Mouse (Mus musculus) midbrain, embryonic 12.5 days (tissue): ENCODE results near the gene Abtb2. TPM values are rescaled to one million over a fixed set of nuclear protein-coding genes. Genes with fewer than 3 reads are reported as not detected.
A peak's percentile ranks its signal among the peaks of the same experiment; 100 is the strongest.

ENCODE experiments used
- ATAC-seq: fragments of 200-750 bp; cut with Nextera tagmentation; 2 replicates; pipeline ENCODE4 v1.8.0; 2017; ENCODE audit warnings: low read depth, moderate TSS enrichment, moderate library complexity; ENCODE audit not compliant: low FRiP score
- H3K27ac ChIP-seq: fragments of 300-500 bp; sonication (generic); replicated peaks from 2 replicates; pipeline ENCODE4 v1.5.1; 2016; ENCODE audit warnings: mild to moderate bottlenecking
- H3K27me3 ChIP-seq: fragments of 300-500 bp; sonication (generic); 2 replicates; pipeline ENCODE4 v1.6.1; 2016; ENCODE audit warnings: mild to moderate bottlenecking
- H3K36me3 ChIP-seq: fragments of 300-500 bp; sonication (generic); 2 replicates; pipeline ENCODE4 v1.6.1; 2016
- H3K4me1 ChIP-seq: fragments of 300-500 bp; sonication (generic); 2 replicates; pipeline ENCODE4 v1.6.1; 2016
- H3K4me2 ChIP-seq: fragments of 300-500 bp; sonication (generic); replicated peaks from 2 replicates; pipeline ENCODE4 v1.6.1; 2016; ENCODE audit warnings: mild to moderate bottlenecking, moderate library complexity
- H3K4me3 ChIP-seq: fragments of 300-500 bp; sonication (generic); 2 replicates; pipeline ENCODE4 v1.5.1; 2016; ENCODE audit warnings: mild to moderate bottlenecking
- H3K9ac ChIP-seq: fragments of 300-500 bp; sonication (generic); replicated peaks from 2 replicates; pipeline ENCODE4 v1.6.1; 2016; ENCODE audit warnings: mild to moderate bottlenecking, moderate library complexity
- H3K9me3 ChIP-seq: fragments of 300-500 bp; sonication (generic); 2 replicates; pipeline ENCODE4 v1.6.1; 2016; ENCODE audit warnings: mild to moderate bottlenecking
- WGBS: fragments of 180-500 bp; shearing (Covaris S2); methylation state at CpG from one replicate; pipeline ENCODE4 v1.1.7; 2016; 5-methylcytosine and 5-hydroxymethylcytosine counted together
- polyA plus RNA-seq: library from polyadenylated mRNA; unstranded; fragments of >200 nt; fragmentation: Nextera tagmentation; extraction: Ambion mirVana; gene quantifications from 2 replicates; pipeline ENCODE4 v1.2.1, GENCODE M21; 2016

Abtb2 gene
- polyA plus RNA-seq, 1 experiment from 2014 or later = 20.7 TPM

- no peak overlapping the region for H3K4me2 ChIP-seq
- peaks cover 15% of the 10 kb centered on the region for H3K4me1 ChIP-seq
- no peak overlapping the region for H3K27ac ChIP-seq
- no peak overlapping the region for H3K4me3 ChIP-seq
- no peak for ATAC-seq
- WGBS = 84% methylated on average over 3 of the region's 3 CpGs
- no peaks in the 10 kb centered on the region for H3K27me3 ChIP-seq
- H3K9me3 ChIP-seq = no peaks in the 10 kb centered on the region
- H3K9ac ChIP-seq = no peak overlapping the region
- H3K36me3 ChIP-seq = no peaks in the 10 kb centered on the region
Measured at GRCm38 (mm10) chr2:103603209-103603608, 37.1 kb downstream of the Abtb2 start.

DNA sequence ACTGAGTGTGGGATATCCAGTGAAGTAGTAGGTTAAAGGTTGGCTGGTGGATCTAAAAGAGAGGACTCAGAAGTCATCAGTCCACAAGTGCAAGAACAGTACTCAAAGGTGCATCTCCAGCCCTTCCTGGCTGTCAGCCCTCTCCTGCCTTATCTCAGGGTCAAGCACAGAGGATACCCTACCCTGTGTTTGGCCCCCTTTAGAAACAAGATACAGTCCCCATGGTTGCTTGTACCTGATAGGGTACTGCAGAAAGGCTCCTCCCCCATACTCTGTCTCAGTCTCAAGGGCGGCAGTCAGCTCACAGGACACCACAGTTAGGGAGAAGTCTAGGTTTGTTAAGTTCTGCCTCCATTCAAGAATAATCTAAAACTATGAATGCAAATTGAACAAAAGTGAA is 37.8 kb downstream of the Abtb2 start:
- no peak overlapping the region for H3K9ac ChIP-seq
- no peaks in the 10 kb centered on the region for H3K36me3 ChIP-seq
- no peaks in the 10 kb centered on the region for H3K9me3 ChIP-seq
- ATAC-seq = no peak
- 41% methylated on average over 1 of the region's 1 CpGs for WGBS
- H3K4me3 ChIP-seq = no peak overlapping the region
- peaks cover 15% of the 10 kb centered on the region for H3K4me1 ChIP-seq
- no peak overlapping the region for H3K4me2 ChIP-seq
- no peaks in the 10 kb centered on the region for H3K27me3 ChIP-seq
- H3K27ac ChIP-seq = no peak overlapping the region

GRCm38 (mm10) chr2:103605805-103606498 is 39.8 kb downstream of the Abtb2 start:
- ATAC-seq = no peak
- H3K4me2 ChIP-seq = no peak overlapping the region
- H3K4me3 ChIP-seq = no peak overlapping the region
- no peaks in the 10 kb centered on the region for H3K9me3 ChIP-seq
- 87% methylated on average over 4 of the region's 4 CpGs for WGBS
- H3K4me1 ChIP-seq = peaks cover 5% of the 10 kb centered on the region
- no peak overlapping the region for H3K27ac ChIP-seq
- H3K27me3 ChIP-seq = no peaks in the 10 kb centered on the region
- no peaks in the 10 kb centered on the region for H3K36me3 ChIP-seq
- H3K9ac ChIP-seq = no peak overlapping the region

DNA sequence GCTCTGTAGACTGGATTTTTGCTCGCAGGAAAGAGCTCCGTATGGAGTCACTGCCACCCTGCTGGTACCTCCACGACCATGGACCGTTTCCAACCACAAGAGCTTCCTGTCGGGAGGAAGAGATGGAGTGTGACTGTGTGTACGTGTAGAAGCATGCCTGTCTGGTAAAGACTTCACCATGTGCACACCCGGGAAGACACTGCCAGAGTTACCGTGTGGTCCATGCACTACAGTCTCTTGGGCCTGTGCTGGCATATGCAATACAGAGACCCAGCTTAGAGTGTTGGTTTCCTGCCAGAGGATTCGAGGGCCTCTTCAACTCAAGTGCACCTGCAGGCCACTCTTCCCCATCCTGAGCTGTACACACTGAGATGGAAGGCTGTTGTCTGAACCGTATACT is 41.8 kb downstream of the Abtb2 start:
- Histone ChIP-seq H3K9ac (no peak overlapping the region), H3K9me3 (no peaks in the 10 kb centered on the region), H3K36me3 (no peaks in the 10 kb centered on the region), H3K4me3 (no peak overlapping the region), H3K27me3 (no peaks in the 10 kb centered on the region), H3K4me2 (no peak overlapping the region), H3K27ac (no peak overlapping the region), H3K4me1 (peaks cover 10% of the 10 kb centered on the region; the same call in 1 of the 2 replicates)
- ATAC-seq = no peak
- WGBS = 86% methylated on average over 10 of the region's 10 CpGs

- Histone ChIP-seq H3K36me3 (no peaks in the 10 kb centered on the region), H3K27ac (no peak overlapping the region), H3K9me3 (no peaks in the 10 kb centered on the region), H3K4me1 (peaks cover 10% of the 10 kb centered on the region; the same call in 1 of the 2 replicates), H3K27me3 (no peaks in the 10 kb centered on the region), H3K4me3 (no peak overlapping the region), H3K9ac (no peak overlapping the region), H3K4me2 (no peak overlapping the region)
- 39% methylated on average over 1 of the region's 1 CpGs for WGBS
- no peak for ATAC-seq
Measured at GRCm38 (mm10) chr2:103608947-103609346, 42.8 kb downstream of the Abtb2 start.

- Histone ChIP-seq H3K4me1 (peaks cover 10% of the 10 kb centered on the region; the same call in 1 of the 2 replicates), H3K27ac (no peak overlapping the region), H3K9me3 (no peaks in the 10 kb centered on the region), H3K9ac (no peak overlapping the region), H3K4me2 (no peak overlapping the region), H3K27me3 (no peaks in the 10 kb centered on the region), H3K4me3 (no peak overlapping the region), H3K36me3 (no peaks in the 10 kb centered on the region)
- WGBS = 39% methylated on average over 3 of the region's 3 CpGs
- no peak for ATAC-seq
Measured at GRCm38 (mm10) chr2:103609499-103609898, 43.4 kb downstream of the Abtb2 start.

DNA sequence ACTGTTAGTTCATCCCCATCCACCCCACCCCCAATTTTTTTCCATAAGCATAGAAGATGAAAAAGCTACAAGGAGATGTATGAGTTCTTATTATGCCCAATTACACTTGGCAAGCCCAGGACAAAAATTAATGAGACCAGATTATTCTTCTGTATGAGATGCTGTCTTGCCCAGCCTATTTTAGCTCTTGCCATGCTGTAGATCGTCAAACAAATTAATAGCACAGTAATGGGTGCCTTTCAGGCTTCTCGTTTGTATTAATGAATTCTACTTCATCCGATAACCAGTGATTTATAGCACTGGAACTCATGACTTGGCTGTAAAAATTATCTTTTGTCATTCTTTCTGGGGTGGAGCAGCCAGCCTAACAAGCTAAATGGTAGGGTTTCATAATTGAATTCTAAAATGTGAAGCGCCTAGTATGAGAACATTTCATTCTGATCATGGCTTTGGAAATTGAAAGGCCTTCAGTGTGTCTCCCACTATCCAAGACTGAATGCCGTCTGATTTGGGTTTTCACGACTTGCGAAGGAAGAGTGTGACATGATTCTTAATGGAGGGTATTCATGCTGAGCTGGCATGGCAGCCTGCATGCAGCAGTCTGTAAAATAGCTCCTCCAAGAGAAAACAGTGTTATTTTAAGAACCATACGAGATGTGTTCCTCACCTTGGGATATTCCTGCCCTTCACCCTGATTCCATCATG is 44.9 kb downstream of the Abtb2 start:
- H3K4me2 ChIP-seq = no peak overlapping the region
- no peaks in the 10 kb centered on the region for H3K36me3 ChIP-seq
- H3K4me3 ChIP-seq = no peak overlapping the region
- ATAC-seq = no peak
- H3K9ac ChIP-seq = no peak overlapping the region
- peaks cover 10% of the 10 kb centered on the region; the same call in 1 of the 2 replicates for H3K4me1 ChIP-seq
- H3K9me3 ChIP-seq = no peaks in the 10 kb centered on the region
- H3K27me3 ChIP-seq = no peaks in the 10 kb centered on the region
- no peak overlapping the region for H3K27ac ChIP-seq
- WGBS = 82% methylated on average over 8 of the region's 8 CpGs

GRCm38 (mm10) chr2:103613865-103614264 is 47.8 kb downstream of the Abtb2 start:
- 82% methylated on average over 3 of the region's 3 CpGs for WGBS
- ATAC-seq = no peak
- H3K27ac ChIP-seq = no peak overlapping the region

GRCm38 (mm10) chr2:103615028-103615427 is 48.9 kb downstream of the Abtb2 start:
- no peak for ATAC-seq
- no peaks in the 10 kb centered on the region for H3K9me3 ChIP-seq
- 94% methylated on average over 5 of the region's 5 CpGs for WGBS

More at GRCm38 (mm10) chr2:103613865-103614264, 47.8 kb downstream of the Abtb2 start:
- Histone ChIP-seq H3K4me3 (no peak overlapping the region), H3K4me2 (no peak overlapping the region), H3K36me3 (no peaks in the 10 kb centered on the region), H3K27me3 (no peaks in the 10 kb centered on the region), H3K9ac (no peak overlapping the region), H3K9me3 (no peaks in the 10 kb centered on the region), H3K4me1 (peaks cover 14% of the 10 kb centered on the region; the same call in 1 of the 2 replicates)

DNA sequence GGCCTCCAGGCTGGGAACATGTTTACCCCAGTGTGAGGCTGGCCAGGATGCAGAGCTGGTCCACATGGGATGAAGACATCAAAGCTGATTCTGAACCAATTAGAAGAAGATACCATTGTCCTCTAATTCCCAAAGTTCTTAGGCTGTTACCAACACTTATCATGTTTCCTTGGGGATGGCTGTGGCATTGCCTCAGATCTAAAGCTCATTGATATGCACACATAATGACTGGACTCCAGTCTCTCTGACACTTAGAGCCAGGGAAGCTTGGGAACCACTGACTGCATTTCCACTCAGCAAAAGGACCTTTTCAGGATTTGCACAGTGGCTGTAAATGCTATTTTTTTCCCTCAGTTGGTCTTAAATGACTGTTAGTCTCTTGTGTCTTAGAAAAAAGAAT is 52.3 kb downstream of the Abtb2 start:
- Histone ChIP-seq H3K4me3 (no peak overlapping the region), H3K27ac (no peak overlapping the region), H3K9ac (no peak overlapping the region), H3K9me3 (no peaks in the 10 kb centered on the region), H3K36me3 (no peaks in the 10 kb centered on the region), H3K4me2 (no peak overlapping the region), H3K4me1 (peaks cover 10% of the 10 kb centered on the region), H3K27me3 (no peaks in the 10 kb centered on the region)
- 0 out of 2 replicates have a peak, but pooled peaks have one; percentile 27 for ATAC-seq

More at GRCm38 (mm10) chr2:103615028-103615427, 48.9 kb downstream of the Abtb2 start:
- Histone ChIP-seq H3K4me2 (no peak overlapping the region), H3K4me1 (peaks cover 14% of the 10 kb centered on the region; the same call in 1 of the 2 replicates), H3K4me3 (no peak overlapping the region), H3K36me3 (no peaks in the 10 kb centered on the region), H3K9ac (no peak overlapping the region), H3K27me3 (no peaks in the 10 kb centered on the region), H3K27ac (no peak overlapping the region)

DNA sequence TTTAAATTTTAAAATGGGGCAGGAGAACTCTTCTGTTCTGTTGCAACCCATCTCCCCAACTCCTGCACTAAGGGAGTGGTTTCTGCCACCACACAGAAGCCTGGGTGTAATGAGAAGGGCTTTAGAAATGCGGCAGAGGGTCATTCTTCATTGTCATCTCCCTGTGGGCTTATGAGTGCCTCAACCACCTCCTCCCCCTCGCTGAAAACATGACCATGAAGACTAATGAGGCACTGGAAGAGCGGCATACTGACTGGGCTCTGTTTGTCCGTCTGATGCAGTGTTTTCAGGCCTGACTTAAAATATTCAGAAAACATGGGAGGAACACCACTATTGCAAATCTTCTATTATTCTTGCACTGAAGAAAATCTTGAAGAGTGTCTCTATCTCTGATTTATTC is 56.8 kb downstream of the Abtb2 start:
- no peak for ATAC-seq
- Histone ChIP-seq H3K9ac (no peak overlapping the region), H3K27me3 (no peaks in the 10 kb centered on the region), H3K4me1 (peaks cover 36% of the 10 kb centered on the region), H3K4me2 (no peak overlapping the region), H3K9me3 (no peaks in the 10 kb centered on the region), H3K36me3 (no peaks in the 10 kb centered on the region), H3K4me3 (no peak overlapping the region), H3K27ac (no peak overlapping the region)
- 48% methylated on average over 4 of the region's 4 CpGs for WGBS

DNA sequence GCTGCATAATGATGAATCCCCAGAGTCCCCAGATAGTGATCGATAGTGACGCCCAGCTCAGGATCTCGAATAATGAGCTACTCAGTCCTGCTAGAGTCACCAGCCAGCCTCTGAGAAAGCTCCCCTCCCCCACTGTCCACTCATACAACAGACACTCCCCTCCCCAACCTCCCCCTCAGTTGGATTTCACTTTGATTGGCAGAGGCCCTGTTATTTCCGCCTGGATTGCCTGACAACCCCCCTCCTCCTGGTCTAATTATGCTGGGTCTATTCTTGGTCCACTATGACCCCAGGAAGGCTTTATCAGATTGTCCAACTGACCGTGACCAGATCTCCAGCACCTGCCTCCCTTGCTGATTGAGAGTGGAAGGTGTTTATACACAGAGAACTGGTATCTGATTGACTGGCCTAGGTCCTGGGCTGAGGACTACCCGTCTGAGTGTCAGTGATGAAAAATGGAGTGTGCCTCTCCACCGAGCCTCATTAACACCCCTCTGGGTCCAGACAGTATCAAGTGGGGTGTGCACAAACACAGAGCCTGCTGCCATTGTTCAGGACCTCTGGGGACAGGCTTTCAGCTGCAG is 59.3 kb downstream of the Abtb2 start:
- H3K36me3 ChIP-seq = no peaks in the 10 kb centered on the region
- no peak overlapping the region for H3K4me3 ChIP-seq
- H3K4me1 ChIP-seq = peaks cover 38% of the 10 kb centered on the region
- ATAC-seq = peak; percentile 95
- 2% methylated on average over 7 of the region's 7 CpGs for WGBS
- H3K9ac ChIP-seq = no peak overlapping the region
- no peaks in the 10 kb centered on the region for H3K27me3 ChIP-seq
- peak overlapping the region; percentile 90 for H3K27ac ChIP-seq
- no peaks in the 10 kb centered on the region for H3K9me3 ChIP-seq
- H3K4me2 ChIP-seq = peak overlapping the region; percentile 36
